Mouse (Mus musculus) B cell, adult (primary cell): ENCODE results near the gene Vmn1r6. TPM values are rescaled to one million over a fixed set of nuclear protein-coding genes. Genes with fewer than 3 reads are reported as not detected.

Experiments
- total RNA-seq: library from RNA; stranded (reverse); gene quantifications from 4 replicates; pipeline ENCODE4 v1.2.4, GENCODE M21; 2023; ENCODE audit not compliant: inconsistent age

Gene Vmn1r6
- not detected in 4 replicates for total RNA-seq

DNA sequence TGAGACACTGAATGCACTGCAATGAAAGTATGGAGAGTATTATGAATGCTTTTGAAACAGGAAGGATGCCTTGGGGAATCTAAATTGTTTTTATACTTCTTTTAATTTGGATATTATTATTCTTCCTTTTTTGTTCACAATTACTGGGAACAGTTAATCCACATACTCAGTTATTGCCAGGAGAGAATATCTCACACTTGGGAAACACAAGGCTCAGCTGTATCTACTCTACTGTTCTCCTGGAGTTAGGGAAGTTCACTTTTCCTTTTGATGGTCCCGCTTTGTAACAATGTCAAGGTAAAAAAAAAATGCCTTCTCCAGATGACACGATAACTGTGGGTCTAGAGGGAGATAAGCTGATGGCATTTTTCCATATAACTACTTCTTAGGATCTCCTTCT, at the start of gene Vmn1r6:
Gene Vmn1r6 (plus strand): TSS at position 301 of the 400 bp plus-strand sequence.

DNA sequence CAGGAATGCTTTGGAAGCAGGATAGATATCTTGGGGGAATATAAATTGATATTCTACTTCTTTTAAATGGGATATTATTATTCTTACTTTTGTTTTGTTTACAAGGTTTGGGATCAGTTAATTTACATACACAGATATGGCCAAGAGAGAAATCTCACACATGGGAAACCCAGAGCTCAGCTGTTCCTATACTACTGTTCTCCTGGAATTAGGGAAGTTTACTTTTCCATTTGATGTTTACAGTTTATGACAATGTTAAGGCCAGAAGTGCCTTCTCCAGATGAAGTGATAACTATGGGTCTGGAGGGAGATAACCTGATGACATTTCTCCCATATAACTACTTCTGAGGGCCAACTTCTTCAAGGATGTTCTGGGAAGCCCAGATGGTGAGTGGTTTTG, 27.1 kb upstream of the Vmn1r6 start, which contains the start of gene Vmn1r5:
Gene Vmn1r5 (plus strand): TSS at position 301 of the 400 bp plus-strand sequence.

DNA sequence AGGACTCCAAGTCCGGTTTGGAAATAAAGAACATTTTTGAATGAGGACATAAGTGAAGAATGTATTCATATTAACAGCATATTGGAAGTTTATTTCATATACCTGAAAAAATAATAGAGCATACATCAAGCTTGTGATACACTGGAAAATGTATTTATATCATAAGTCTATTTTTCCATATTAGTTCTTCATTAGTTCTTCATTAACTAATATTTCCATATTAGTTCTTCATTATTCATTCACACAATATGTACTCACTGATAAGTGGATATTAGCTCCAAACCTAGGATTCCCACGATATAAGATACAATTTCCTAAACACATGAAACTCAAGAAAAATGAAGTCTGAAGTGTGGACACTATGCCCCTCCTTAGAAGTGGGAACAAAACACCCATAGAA, 28.2 kb downstream of the Vmn1r6 start, which contains the start of gene Vmn1r7:
Gene Vmn1r7 (minus strand): TSS at position 101 of the 400 bp plus-strand sequence.

DNA sequence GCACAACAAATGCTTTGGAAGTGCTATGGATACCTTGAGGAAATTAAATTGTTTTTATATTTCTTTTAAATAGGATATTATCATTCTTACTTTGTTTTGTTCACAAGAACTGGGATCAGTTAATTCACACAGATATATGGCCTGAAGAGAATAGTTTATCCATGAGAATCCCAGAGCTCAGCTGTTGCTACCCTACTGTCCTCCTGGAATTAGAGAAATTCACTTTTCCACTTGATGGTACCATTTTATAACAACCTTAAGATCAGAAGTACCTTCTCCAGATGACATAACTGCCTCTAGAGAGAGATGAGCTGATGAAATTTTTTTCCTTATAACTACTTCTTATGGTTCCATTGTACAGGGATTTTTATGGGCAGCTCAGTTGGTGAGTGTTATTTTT, 34.9 kb downstream of the Vmn1r6 start, which contains the start of gene Vmn1r8:
Gene Vmn1r8 (plus strand): TSS at position 301 of the 400 bp plus-strand sequence.

Other genes starting within 250 kb of the Vmn1r6 start
- gene Kbtbd2, start 199.4 kb upstream of the Vmn1r6 start, total RNA-seq = 64.1 to 71.3 TPM (median 69.5 TPM) in 4 replicates
- 0.15 to 0.74 TPM (median 0.16 TPM) in 3 of 4 replicates, not detected in the other for gene Fkbp9, start 165.2 kb upstream of the Vmn1r6 start, total RNA-seq
- gene Nt5c3, start 73.3 kb upstream of the Vmn1r6 start, total RNA-seq = 52.4 to 60.6 TPM (median 55.3 TPM) in 4 replicates
- gene Vmn1r4, start 73.2 kb upstream of the Vmn1r6 start, total RNA-seq = 0.35 TPM in 1 of 4 replicates, not detected in the others
- not detected in 4 replicates for gene Vmn1r5, start 27.0 kb upstream of the Vmn1r6 start, total RNA-seq
- gene Vmn1r7, start 28.1 kb downstream of the Vmn1r6 start, total RNA-seq = not detected in 4 replicates
- gene Vmn1r8, start 35.0 kb downstream of the Vmn1r6 start, total RNA-seq = not detected in 4 replicates
- not detected in 4 replicates for gene Vmn1r9, start 69.5 kb downstream of the Vmn1r6 start, total RNA-seq
- gene Vmn1r10, start 112.2 kb downstream of the Vmn1r6 start, total RNA-seq = not detected in 4 replicates
- gene Vmn1r11, start 136.2 kb downstream of the Vmn1r6 start, total RNA-seq = not detected in 4 replicates
- 0.06 TPM in 1 of 4 replicates, not detected in the others for gene Vmn1r12, start 159.7 kb downstream of the Vmn1r6 start, total RNA-seq
- not detected in 4 replicates for gene Vmn1r13, start 206.0 kb downstream of the Vmn1r6 start, total RNA-seq
- not detected in 4 replicates for gene Vmn1r14, start 234.4 kb downstream of the Vmn1r6 start, total RNA-seq